In the genomic region with DNA sequence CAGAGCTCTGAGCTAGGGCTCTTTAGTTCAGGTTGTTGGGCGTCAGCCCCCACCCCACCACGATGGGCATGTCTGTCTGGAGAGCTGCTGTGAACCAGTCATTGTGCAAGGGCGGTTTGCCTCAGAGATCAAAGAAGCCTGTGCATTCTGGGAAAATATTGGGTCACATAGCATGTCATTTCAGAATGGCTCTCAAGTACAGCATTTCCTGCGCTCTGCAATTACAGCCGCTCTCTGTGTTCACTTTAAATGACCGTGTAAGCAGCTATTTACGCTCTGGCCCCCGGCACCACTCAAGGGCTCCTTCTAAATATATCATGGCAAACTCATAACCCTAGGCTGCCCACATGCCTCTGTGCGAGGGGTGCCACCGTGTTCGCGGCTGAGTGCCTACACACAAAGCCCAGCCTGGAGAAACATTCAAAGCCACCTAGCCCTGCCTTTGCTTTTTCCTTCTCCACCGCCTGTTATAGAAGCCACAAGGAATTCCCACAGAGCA, we compare ENCODE assay signal across 14 mouse cellular contexts.
DNase-seq lines count a peak whose midpoint lies in the region; ATAC-seq lines count a peak whose summit lies in the region.
"Had no signal": no experiment of that assay in that cellular context is flagged by ENCODE, and none has a peak within 500 bp of the region (broad histone marks: within the 10 kb centered on the region; RNA-seq: fewer than 3 reads in every experiment).

No protein-coding gene starts in this region.

- ATAC-seq in limb, embryonic 11.5 days (ENCODE audit: insufficient number of reproducible peaks, low FRiP score, low TSS enrichment, low read depth), result peak; percentile 40; the same call in 1 of the 2 replicates
- peak; percentile 84 for ATAC-seq in forebrain, embryonic 11.5 days (replicated peaks; ENCODE audit: low FRiP score)
- peak; percentile 76 for ATAC-seq in hindbrain, embryonic 13.5 days (ENCODE audit: low FRiP score)
- peak; percentile 38; the same call in 1 of the 2 replicates for ATAC-seq in neural tube, embryonic 14.5 days (ENCODE audit: low read depth)

- no peak overlapping the region for H3K4me3 ChIP-seq in limb, embryonic 11.5 days (ENCODE audit: low read depth, low read length)
- H3K4me3 ChIP-seq in limb, embryonic 10.5 days, result no peak overlapping the region
- H3K4me3 ChIP-seq in forebrain, embryonic 11.5 days (ENCODE audit: low read depth, low read length), result no peak overlapping the region
- no peak overlapping the region for H3K4me3 ChIP-seq in hindbrain, embryonic 13.5 days
- no peak overlapping the region for H3K4me3 ChIP-seq in neural tube, embryonic 14.5 days (ENCODE audit: low read depth, low read length)
- H3K4me3 ChIP-seq: lung, embryonic 15.5 days had no signal

- no peak for DNase-seq in limb, embryonic 11.5 days (ENCODE audit: low spot score)
- no peak for DNase-seq in limb, embryonic 10.5 days (ENCODE audit: low spot score)
- DNase-seq in forebrain, embryonic 11.5 days (ENCODE audit: low spot score), result peak; percentile 66
- DNase-seq in yolk sac, embryonic 10.5 days (ENCODE audit: low spot score), result no peak
- no peak for DNase-seq in natural killer cell, adult 2 months (ENCODE audit: low spot score in 2 of 2)
- DNase-seq in cerebellum, postnatal 10 days, result no peak
- DNase-seq: adrenal gland, adult 8-10 months; cerebellum, postnatal 36 days; gastrocnemius, postnatal 36 days; layer of hippocampus, postnatal 36 days; thymus, adult 2 months had no signal

- no peak overlapping the region for H3K9ac ChIP-seq in limb, embryonic 11.5 days (ENCODE audit: low read length)
- H3K9ac ChIP-seq in forebrain, embryonic 11.5 days (ENCODE audit: low read length), result no peak overlapping the region
- H3K9ac ChIP-seq in hindbrain, embryonic 13.5 days, result no peak overlapping the region
- 0 out of 2 replicates have a peak overlapping the region, but pooled peaks have one; percentile 21 for H3K9ac ChIP-seq in neural tube, embryonic 14.5 days (replicated peaks; ENCODE audit: low read depth, low read length)
- H3K9ac ChIP-seq: lung, embryonic 15.5 days had no signal

- no peak overlapping the region for H3K27ac ChIP-seq in limb, embryonic 11.5 days (replicated peaks; ENCODE audit: low read depth, low read length)
- no peak overlapping the region for H3K27ac ChIP-seq in limb, embryonic 10.5 days
- no peak overlapping the region for H3K27ac ChIP-seq in forebrain, embryonic 11.5 days (ENCODE audit: low read depth, low read length)
- H3K27ac ChIP-seq in hindbrain, embryonic 13.5 days, result peak overlapping the region; percentile 30; the same call in 1 of the 2 replicates
- 0 out of 2 replicates have a peak overlapping the region, but pooled peaks have one; percentile 22 for H3K27ac ChIP-seq in neural tube, embryonic 14.5 days (ENCODE audit: low read depth, low read length)
- H3K27ac ChIP-seq: lung, embryonic 15.5 days had no signal

- no peaks in the 10 kb centered on the region for H3K36me3 ChIP-seq in limb, embryonic 11.5 days (ENCODE audit: control insufficient read depth, insufficient read depth, low read length)
- no peaks in the 10 kb centered on the region for H3K36me3 ChIP-seq in limb, embryonic 10.5 days
- no peaks in the 10 kb centered on the region for H3K36me3 ChIP-seq in forebrain, embryonic 11.5 days (ENCODE audit: control insufficient read depth, insufficient read depth, low read length)
- H3K36me3 ChIP-seq in hindbrain, embryonic 13.5 days, result no peaks in the 10 kb centered on the region
- no peaks in the 10 kb centered on the region for H3K36me3 ChIP-seq in neural tube, embryonic 14.5 days (ENCODE audit: control insufficient read depth, insufficient read depth, low read length)
- H3K36me3 ChIP-seq: lung, embryonic 15.5 days had no signal

- H3K4me2 ChIP-seq in limb, embryonic 11.5 days (ENCODE audit: low read depth, severe bottlenecking), result no peak overlapping the region
- H3K4me2 ChIP-seq in forebrain, embryonic 11.5 days (ENCODE audit: low read depth, low read length, severe bottlenecking), result no peak overlapping the region
- H3K4me2 ChIP-seq in hindbrain, embryonic 13.5 days, result no peak overlapping the region
- H3K4me2 ChIP-seq in neural tube, embryonic 14.5 days (ENCODE audit: low read depth, low read length), result no peak overlapping the region
- H3K4me2 ChIP-seq: lung, embryonic 15.5 days had no signal

- H3K9me3 ChIP-seq in limb, embryonic 11.5 days (ENCODE audit: control insufficient read depth, low read length), result no peaks in the 10 kb centered on the region
- no peaks in the 10 kb centered on the region for H3K9me3 ChIP-seq in limb, embryonic 10.5 days (replicated peaks)
- peaks cover 3% of the 10 kb centered on the region; the same call in 1 of the 2 replicates for H3K9me3 ChIP-seq in forebrain, embryonic 11.5 days (ENCODE audit: control insufficient read depth, low read length)
- no peaks in the 10 kb centered on the region for H3K9me3 ChIP-seq in hindbrain, embryonic 13.5 days
- no peaks in the 10 kb centered on the region for H3K9me3 ChIP-seq in neural tube, embryonic 14.5 days (ENCODE audit: control insufficient read depth, low read length)
- H3K9me3 ChIP-seq: lung, embryonic 15.5 days had no signal

- no peaks in the 10 kb centered on the region for H3K4me1 ChIP-seq in limb, embryonic 11.5 days (ENCODE audit: control insufficient read depth, insufficient read depth, low read length)
- H3K4me1 ChIP-seq in limb, embryonic 10.5 days, result no peaks in the 10 kb centered on the region; the same call in 1 of the 2 replicates
- H3K4me1 ChIP-seq in forebrain, embryonic 11.5 days (replicated peaks; ENCODE audit: control insufficient read depth, insufficient read depth, low read length), result peaks cover 2% of the 10 kb centered on the region; the same call in 1 of the 2 replicates
- H3K4me1 ChIP-seq in hindbrain, embryonic 13.5 days (replicated peaks), result peaks cover 8% of the 10 kb centered on the region
- peaks cover 4% of the 10 kb centered on the region; the same call in 1 of the 2 replicates for H3K4me1 ChIP-seq in neural tube, embryonic 14.5 days (ENCODE audit: control insufficient read depth, insufficient read depth, low read length)
- H3K4me1 ChIP-seq: lung, embryonic 15.5 days had no signal

- 77% methylated on average over 13 of the region's 13 CpGs for WGBS in limb, embryonic 11.5 days
- WGBS in limb, embryonic 10.5 days, result 83% methylated on average over 13 of the region's 13 CpGs
- 43% methylated on average over 13 of the region's 13 CpGs for WGBS in forebrain, embryonic 11.5 days
- 32% methylated on average over 13 of the region's 13 CpGs for whole genome bisulfite sequencing in hindbrain, embryonic 13.5 days
- WGBS in neural tube, embryonic 14.5 days, result 28% methylated on average over 13 of the region's 13 CpGs

- no peaks in the 10 kb centered on the region for H3K27me3 ChIP-seq in limb, embryonic 11.5 days (ENCODE audit: control insufficient read depth, insufficient read depth, low read length)
- no peaks in the 10 kb centered on the region for H3K27me3 ChIP-seq in limb, embryonic 10.5 days (ENCODE audit: low read depth, poor library complexity, severe bottlenecking)
- no peaks in the 10 kb centered on the region for H3K27me3 ChIP-seq in forebrain, embryonic 11.5 days (ENCODE audit: control insufficient read depth, insufficient read depth, low read length)
- no peaks in the 10 kb centered on the region for H3K27me3 ChIP-seq in hindbrain, embryonic 13.5 days
- no peaks in the 10 kb centered on the region for H3K27me3 ChIP-seq in neural tube, embryonic 14.5 days (ENCODE audit: control insufficient read depth, insufficient read depth, low read length)
- H3K27me3 ChIP-seq: lung, embryonic 15.5 days had no signal

Comparison
In these comparisons a context has a peak if more than half of its experiments do, and no peak if none do; other contexts are left out.
1. H3K27ac ChIP-seq: peak in hindbrain, embryonic 13.5 days (single experiment) and neural tube, embryonic 14.5 days (single experiment); none in limb, embryonic 11.5 days (single experiment), limb, embryonic 10.5 days (single experiment) and forebrain, embryonic 11.5 days (single experiment).
2. Peak in every context shown above with its lines, with median percentiles within 50 percentile points of each other: ATAC-seq.